Mouse (Mus musculus) right cerebral cortex, postnatal 10 days (tissue): Measurements from ENCODE around the gene Msi2.
A peak's percentile ranks its signal among the peaks of the same experiment; 100 is the strongest.

Experiments used
- DNase-seq, 2 experiments: peaks; one replicate each; pipeline ENCODE4 v3.0.0; 2021; ENCODE audit warnings: low spot score in 2 of 2

Gene Msi2

DNA sequence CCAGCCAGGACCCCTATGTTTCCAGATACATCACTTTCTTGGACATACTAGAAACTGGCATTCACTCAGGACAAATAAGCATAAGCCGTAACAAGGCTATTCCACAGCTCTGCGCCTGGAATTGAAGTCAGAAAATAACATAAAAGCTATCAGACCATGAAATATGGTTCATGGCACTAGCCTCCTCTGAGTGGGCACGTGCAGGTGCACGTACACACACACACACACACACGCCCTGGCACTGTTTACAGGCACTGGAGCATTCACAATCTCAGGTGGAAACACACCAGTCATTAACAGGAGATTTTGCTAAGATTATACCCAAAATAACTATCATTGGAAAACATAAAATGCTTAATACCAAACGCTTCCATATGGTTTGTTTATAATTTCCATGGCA lies 81.4 kb downstream of the Msi2 start:
- no peak for DNase-seq

DNA sequence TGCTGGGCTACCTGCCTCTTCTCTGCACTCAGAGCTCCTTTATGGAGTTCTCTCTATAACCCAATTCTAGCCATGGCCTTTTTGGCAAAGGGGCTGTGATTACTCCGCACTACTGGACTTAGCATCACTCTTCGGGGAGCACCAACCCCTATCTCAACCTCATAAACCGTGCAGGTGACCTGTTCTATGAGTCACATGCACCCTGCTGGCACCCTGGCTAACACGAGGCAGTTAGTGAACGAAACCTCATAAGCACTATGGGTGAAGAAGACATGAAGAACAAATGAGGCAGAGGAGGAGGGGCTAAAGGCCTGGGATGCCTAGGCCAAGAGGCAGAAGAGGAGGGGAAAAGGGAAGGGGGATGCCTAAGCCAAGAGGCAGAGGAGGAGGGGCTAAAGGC lies 82.0 kb downstream of the Msi2 start:
- no peak for DNase-seq

DNA sequence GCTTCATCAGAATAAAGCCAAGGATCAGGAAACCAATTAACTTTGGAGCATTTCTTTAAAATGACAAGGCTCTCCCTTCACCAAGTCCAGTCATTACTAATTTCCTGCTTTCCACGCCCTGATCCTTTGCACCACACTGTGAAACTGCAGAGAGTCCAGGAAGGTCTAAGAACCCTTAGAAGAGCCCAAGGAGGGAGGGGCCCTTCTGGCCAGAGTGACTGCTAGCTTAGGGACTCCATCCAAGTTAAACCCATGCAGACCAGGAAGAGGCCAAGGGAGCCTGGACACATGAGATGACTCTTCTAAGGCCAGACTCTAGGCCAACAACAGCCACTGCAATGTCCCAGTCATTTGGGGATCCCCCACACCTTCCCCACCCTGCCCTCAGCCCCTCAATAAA lies 83.7 kb downstream of the Msi2 start:
- DNase-seq: no peak

DNA sequence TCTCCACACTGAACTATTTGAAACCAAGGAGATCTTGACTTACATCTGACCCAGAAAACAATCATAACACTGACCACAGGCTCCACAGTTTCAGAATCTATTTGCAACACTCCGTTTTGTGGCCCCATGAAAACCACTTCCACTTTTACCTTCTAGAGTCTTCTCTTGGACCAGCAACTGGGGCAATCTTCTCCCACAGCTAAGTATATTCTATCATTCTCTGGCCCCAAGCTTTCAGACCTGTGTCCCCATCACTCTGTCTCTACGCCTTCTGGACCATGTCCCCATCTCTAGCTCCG lies 86.4 kb downstream of the Msi2 start:
- DNase-seq: no peak

DNA sequence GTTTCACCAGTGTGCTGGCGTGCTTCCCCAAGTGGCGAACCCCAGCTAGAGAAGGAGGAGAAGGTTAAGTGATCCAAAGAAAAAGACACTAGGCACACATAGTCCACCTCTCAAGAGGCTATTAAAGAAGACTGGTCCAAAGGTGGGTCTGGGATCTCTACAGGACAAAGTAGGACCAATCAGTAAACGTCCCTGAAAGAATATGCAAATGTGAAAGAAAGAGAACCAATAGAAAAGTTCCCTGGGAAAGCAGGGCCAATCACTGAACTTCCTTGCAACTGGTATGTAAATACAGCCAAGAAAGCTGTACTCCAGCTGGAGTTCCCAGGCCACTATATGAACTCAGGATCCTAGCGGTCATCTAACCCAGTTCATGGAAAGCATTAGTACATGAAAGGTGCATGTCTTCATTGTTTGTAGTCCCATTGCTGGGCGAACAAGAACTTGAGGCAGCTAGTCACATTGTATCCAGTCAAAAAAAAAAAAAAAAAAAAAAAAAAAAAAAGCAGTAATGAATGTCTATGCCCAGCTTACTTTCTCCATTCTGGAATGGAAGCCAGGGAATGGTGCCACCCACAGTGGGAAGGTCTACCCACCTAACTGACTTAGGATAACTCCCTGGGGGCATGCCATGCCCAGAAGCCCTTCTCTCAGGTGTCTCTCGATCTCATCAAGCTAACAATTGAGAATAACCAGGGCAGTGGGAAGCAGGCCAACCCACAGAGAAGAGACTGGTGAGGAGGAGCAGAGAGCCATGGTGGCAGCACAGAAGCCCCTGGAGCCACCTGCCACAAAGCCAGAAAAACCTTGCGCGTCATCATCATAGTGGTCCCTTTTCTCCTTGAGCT lies 87.0 kb downstream of the Msi2 start:
- DNase-seq: no peak

DNA sequence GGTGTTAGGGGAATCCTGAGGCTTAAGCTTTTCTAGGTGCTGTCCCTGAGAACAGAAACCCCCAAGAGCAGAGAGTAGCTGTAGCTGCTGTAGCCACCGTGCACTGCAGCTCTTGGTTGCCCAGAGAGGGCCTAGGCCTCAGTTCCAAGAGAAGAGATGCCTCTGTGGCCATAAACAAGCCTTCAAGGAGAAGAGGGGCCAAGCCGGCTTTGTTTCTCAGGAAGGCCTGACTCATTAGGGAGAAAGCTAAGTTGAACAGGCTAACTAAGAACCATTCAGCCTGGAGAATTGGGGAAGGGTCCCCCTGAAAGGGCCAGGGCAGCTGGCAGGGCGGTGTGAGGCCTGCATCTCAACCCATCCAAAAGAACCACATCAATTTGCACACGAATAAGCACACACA lies 88.7 kb downstream of the Msi2 start:
- DNase-seq: peak; percentile 54 to 65

DNA sequence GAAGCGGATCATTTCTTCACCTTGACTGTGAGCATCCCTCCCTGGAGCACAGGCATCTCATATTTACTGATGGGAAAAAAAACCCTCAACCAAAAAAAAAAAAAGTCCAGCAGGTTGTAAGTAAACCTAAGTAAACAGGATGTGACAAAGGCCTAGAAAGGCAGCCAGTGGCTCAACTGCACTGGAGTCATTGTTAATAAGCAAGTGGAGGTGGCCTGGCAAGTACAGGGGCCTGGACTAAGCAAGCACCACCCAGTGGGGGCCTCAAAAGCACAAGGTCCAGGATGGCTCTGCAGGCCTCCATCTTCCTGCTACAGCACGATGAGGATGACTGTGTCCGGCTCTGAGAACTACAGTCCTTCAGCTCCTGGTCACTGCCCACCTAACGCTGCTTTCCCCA lies 89.1 kb downstream of the Msi2 start:
- no peak for DNase-seq

DNA sequence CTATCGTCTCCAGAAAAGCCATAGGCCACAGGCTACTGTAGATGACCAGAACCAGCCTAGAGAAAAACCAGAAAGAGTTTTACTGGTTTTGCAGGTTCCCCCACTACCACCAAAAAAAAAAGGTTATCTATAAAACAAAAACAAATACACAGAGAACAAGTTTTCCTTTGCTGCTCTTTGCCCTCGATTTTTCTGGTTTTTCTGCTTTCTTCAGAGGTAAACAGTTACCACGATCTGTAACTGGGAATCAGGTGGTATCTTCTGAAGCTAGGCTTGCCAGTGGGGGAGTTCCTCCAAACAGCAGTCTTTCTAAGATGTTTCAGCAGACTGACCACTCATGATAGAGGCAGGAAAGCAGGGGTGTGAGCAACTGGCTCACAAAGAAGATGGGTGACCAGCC lies 89.6 kb downstream of the Msi2 start:
- DNase-seq: no peak

DNA sequence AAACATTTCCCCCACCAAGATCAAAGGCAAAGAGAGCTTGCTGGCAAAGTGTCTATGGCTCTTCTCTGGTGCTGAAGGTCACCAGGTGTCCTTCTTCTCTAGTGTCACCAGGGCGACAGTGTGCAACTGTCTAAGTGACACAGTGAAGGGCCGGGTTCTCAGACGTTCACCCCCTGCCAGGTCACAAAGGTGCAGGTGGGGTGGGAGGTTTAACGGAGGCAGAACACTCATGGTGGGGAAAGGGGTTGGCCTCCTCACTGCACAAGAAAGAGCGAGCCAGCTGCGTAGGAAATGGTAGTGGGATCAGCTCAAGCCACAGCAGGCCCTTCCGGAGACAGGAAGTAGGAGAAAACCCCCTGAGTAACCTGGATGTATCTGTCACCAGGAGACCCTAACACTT lies 91.0 kb downstream of the Msi2 start:
- no peak for DNase-seq

DNA sequence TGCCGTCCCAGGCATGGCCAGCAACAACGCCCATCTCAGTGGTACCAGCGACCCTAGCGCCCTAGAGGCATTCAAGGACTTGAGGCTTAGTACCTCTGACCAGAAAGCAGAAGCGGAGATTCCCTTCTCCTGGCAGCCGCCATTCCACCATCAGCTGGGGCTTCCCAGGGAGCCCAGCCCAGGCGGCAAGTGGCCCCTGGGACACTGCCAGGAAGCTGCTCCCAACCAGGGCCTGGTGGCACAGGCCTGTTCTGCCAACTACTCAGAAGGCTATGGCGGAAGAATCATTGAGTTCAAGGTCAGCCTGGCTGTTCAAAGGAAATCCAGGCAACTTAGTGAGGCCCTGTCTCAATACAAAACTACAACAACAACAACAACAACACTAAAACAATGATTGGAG lies 91.7 kb downstream of the Msi2 start:
- DNase-seq: peak in 1 of 2 experiments; percentile 57

DNA sequence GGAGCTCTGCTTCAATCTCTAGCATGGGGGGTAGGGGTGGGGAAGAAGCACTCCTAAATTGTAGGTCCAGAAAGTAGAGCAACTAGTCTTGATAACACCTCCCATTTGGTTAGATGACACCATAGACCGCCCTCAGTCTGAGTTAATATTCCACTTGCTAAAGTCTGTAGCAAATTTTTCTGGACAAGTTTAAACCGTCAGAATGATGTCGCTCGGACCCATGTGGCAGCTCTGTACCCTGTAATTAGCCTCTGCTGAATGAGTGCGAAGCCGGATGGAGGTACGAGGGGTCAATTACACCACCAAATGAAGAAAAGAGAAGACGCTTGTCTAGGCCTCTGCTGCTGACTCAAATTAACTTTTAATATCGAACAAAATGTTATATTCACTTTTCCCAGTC lies 92.3 kb downstream of the Msi2 start:
- no peak for DNase-seq

DNA sequence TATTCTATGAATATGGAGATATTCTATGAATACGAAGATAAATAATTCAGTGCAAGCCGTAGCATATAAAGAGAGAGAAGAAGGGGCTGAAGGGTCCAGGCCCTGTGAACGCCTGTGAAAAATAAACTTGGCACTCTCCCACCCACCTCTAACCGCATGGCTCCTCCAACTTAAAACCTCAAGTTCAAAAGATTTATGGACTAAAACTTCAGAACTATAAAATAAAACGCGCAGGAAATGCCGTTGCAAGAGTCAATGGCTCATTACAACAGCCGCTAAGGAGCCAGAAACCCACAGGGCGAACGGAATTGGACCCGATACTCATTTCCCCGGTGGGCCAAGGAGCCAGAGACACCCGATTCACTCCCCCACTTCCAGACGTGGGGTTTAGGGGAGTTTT lies 93.2 kb downstream of the Msi2 start:
- no peak for DNase-seq

DNA sequence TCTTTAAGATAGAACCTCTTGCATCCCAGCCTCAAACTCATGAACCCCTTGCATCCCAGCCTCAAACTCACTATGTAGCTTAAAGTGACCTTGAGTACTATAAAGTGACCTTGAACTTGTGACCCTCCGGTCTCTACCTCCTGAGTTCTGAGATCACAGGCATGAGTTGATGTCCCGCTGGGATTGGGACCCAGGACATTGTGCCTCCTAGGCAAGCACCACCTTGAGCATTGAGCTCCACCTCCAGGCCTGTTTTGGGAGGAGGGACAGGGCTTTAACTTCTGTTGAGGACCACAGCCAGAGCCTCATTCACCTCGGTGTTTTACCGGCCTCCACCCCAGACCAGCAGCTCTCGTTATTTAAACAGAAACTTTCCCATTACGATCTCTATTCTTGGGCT lies 93.7 kb downstream of the Msi2 start:
- no peak for DNase-seq

DNA sequence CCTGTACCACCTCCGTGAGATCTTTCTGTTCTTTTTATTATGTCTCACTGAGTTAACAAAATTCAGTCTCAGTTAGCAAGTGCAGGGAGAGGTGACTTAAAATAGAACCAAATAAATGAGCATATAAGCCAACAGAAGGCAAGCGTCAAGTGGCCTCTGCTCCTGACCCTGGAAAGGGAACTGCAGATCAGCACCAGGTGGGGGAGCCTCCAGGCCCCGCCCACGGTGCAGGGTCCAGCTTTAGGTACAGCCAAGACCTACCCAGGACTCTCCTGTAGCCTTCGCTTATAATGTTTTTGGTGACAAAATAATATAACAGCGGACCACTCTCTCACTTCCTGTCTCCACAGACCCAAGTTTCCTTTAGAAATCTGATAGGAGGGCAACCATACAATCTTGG lies 94.6 kb downstream of the Msi2 start:
- no peak for DNase-seq

DNA sequence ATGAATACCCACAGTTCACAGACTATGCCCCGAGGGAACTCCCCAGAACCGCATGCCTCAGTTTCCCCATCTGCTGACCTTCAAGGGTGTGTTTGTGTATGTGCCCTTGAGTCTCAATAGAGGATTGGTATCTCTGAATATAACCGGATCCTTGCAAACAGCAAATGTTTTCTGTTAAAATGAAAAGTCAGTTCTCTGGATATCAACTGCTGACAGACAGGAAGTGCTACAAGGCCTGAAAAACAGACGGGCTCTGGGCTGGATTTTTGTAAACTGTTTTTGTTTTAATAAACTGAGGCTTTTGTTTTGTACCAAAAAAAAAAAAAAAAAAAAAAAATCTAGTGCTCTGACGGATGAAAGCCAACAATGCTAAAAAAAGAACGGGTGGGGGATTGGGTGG lies 95.8 kb downstream of the Msi2 start:
- DNase-seq: no peak

DNA sequence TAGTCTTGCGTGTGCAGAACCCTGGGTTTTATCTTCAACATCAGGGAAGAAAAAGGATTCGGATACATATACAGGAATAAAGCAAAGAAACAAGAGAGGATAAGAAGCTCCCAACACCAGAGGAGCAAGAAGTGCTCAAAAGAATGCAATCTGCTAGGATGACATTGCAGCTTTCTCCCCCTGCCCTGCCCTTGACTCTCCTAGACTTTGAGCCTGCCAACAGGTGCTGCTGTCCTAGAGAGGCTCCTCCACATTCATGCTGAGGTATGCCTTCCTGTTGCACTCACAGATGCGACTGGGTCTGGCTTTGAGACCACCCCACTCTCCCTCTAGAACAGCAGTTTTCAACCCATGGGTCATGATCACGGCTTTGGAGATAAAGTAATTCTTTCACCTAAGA lies 96.5 kb downstream of the Msi2 start:
- no peak for DNase-seq

DNA sequence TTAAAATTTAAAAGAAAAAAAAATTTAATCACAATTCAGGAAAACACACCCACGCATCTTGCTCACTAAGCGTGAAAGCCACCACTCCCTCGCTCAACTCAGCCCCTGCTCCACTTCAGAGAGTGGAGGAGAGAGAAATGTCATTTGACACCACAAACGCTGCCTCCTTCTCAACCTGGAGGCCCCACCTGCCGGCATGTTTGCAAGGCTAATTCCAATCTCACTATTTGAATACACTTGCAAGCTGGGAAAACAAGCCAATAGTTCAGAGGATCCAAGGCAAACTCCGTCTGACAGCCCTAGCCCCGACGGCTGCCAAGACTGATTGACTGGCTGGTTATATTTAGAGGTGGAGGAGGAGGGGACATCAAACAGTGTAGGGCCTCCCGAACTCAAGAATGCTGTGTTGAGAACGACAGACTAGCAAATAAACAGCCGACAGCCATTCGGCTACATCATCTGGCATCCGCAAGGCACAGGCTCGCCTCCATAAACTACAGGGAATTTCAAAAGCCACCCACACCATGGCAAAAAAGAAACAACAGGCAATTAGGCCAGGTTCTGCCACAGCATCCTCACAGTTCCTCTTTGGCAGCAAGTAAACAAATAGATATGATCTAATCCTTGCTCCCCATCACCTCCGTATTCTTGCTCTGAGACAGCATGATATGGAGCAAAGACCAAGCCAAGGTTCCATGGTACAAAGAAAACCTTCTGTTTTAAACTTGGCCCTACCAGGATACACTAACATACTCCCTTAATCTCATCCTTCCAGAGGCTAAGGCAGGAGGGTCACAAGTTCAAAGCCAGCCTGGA lies 97.9 kb downstream of the Msi2 start:
- peak; percentile 51 to 56 for DNase-seq

DNA sequence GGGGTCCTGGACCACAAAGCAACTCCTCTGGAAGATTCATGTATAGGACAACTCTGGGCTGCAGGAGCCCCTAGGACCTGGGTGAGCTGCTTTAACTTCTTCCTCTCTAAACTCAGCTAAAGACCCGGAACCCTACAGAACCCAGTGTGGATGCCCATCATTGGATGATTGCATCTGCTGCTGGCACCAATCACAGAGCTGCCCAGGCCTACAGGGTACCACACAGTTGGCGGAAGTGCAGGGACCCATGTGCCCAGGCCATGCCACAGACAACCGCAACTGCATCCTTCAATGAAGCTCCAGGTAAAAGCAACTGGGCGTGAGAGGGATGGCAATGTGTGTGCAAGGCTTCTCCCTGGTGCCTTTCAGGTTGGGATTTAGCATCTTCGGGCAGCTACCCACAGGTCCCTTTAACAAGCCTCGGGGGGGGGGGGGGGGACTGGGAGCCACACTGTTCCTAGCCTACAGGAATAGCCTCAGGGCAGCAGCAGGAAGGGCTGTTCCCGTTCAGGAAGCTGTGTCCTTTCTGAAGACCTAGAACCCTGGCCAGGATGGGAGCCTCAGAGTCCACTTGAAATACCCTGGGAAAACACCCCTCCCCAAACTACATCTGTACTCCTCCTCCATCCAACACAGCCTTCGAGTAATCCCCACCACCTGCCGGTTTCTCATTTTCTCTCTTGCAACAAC lies 98.7 kb downstream of the Msi2 start:
- DNase-seq: no peak

DNA sequence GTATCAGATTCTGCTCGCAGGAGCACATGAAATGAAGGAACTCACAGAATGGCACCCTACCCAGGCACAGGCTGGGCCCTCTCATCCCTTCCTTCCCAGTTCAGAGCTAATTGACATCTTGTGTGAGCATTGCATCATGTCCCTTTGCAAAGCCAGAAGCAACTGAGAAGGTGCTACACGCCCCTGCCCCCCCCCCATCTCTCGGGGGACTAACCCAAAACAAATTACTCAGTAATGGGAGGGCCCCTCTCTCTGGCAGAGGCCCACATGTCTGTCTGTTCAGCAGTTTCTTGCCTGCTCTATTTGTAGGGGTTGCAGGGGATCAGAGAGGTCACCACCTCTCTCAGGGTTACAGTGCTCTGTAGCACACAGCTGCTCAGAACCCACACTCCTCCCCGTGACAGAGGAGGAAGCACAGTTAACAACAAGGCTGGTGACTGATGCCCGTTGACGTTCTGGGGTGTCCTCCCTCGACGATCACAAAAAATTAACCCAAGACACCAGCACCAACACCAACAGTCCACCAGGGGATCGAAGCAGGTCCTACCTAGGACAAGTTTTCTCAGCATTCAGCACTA lies 99.5 kb downstream of the Msi2 start:
- peak in 1 of 2 experiments; percentile 33 for DNase-seq

DNA sequence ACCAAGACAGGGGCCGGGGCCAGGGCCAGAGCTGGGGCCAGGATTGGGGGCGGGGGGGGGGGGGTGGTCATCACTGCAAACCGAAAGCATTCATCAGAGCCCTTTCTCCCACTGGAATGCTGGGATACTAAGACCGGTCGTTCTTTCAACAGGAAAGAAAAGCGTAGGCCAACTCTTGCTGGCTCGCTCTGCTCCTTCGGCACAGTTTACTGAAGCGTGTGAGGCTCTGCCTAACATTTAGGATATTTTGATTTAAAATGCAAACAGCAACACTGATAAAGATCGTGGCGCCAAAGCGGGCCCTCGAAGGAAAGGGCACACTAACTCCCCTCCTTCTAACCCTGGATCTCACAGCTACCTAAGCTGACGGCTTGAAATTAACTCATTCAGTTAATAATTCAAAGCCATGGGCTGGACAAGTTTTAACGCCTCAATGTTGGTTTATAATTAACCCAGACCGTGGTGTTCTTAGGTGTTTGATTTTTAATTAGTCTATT lies 100.3 kb downstream of the Msi2 start:
- DNase-seq: peak in 1 of 2 experiments; percentile 36

DNA sequence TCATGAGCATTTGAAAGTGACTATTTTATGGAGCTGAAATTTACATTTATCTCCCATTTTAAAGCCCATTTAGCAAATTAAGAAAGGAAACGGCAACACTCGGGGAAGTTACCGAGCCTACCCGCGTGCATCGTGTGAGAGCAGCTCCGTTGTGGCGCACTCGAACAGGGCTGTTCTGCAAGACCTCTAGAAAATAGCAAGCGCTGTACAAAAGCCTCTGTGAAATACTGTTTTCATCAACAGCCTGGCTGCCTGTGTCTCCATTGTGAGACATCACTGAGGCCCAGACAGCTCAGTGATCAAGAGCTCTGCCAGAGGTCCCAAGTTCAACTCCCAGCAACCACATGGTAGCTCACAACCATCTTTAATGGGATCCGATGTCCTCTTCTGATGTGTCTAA lies 100.9 kb downstream of the Msi2 start:
- no peak for DNase-seq
